17 mouse cellular contexts compared by ENCODE assay signal in genomic region chr10:102594306-102594705, GRCm38 (mm10).
DNase-seq lines count a peak whose midpoint lies in the region; ATAC-seq lines count a peak whose summit lies in the region.
"Had no signal": no experiment of that assay in that cellular context is flagged by ENCODE, and none has a peak within 500 bp of the region (broad histone marks: within the 10 kb centered on the region; RNA-seq: fewer than 3 reads in every experiment).

No protein-coding gene starts in this region.

- no peaks in the 10 kb centered on the region for H3K27me3 ChIP-seq in forebrain, embryonic 15.5 days
- H3K27me3 ChIP-seq in forebrain, embryonic 10.5 days (ENCODE audit: poor library complexity, severe bottlenecking), result no peaks in the 10 kb centered on the region
- H3K27me3 ChIP-seq: heart, embryonic 15.5 days; lung, embryonic 15.5 days; midbrain, embryonic 15.5 days had no signal

- WGBS in forebrain, embryonic 15.5 days, result 60% methylated on average over 2 of the region's 2 CpGs
- WGBS in forebrain, embryonic 10.5 days, result 88% methylated on average over 2 of the region's 2 CpGs

- H3K4me1 ChIP-seq in forebrain, embryonic 15.5 days, result no peaks in the 10 kb centered on the region
- H3K4me1 ChIP-seq in forebrain, embryonic 10.5 days, result no peaks in the 10 kb centered on the region
- H3K4me1 ChIP-seq: heart, embryonic 15.5 days; lung, embryonic 15.5 days; midbrain, embryonic 15.5 days had no signal

- DNase-seq in forebrain, embryonic 10.5 days (ENCODE audit: extremely low spot score, low spot score), result no peak
- DNase-seq in right cerebral cortex, adult 18-20 months, result peak; percentile 5
- no peak for DNase-seq in right cerebral cortex, postnatal 4 days
- DNase-seq in forelimb bud, embryonic 11.5 days (ENCODE audit: low read depth, low spot score), result peak; percentile 27
- no peak for DNase-seq in ovary, adult 18-20 months (ENCODE audit: low spot score)
- no peak for DNase-seq in cerebellum, postnatal 10 days
- DNase-seq: adrenal gland, postnatal 36 days; cerebellum, postnatal 25 days; gastrocnemius, adult 2 months; heart, adult 18-20 months had no signal

- H3K9ac ChIP-seq in forebrain, embryonic 15.5 days (replicated peaks), result no peak overlapping the region
- H3K9ac ChIP-seq: heart, embryonic 15.5 days; lung, embryonic 15.5 days; midbrain, embryonic 15.5 days had no signal

- H3K9me3 ChIP-seq in forebrain, embryonic 15.5 days, result no peaks in the 10 kb centered on the region
- H3K9me3 ChIP-seq in forebrain, embryonic 10.5 days, result no peaks in the 10 kb centered on the region
- H3K9me3 ChIP-seq: heart, embryonic 15.5 days; lung, embryonic 15.5 days; midbrain, embryonic 15.5 days had no signal

- H3K27ac ChIP-seq in forebrain, embryonic 15.5 days (replicated peaks), result 0 out of 2 replicates have a peak overlapping the region, but pooled peaks have one; percentile 15
- H3K27ac ChIP-seq in forebrain, embryonic 10.5 days, result no peak overlapping the region
- H3K27ac ChIP-seq: gastrocnemius, adult 2 months; heart, embryonic 15.5 days; lung, embryonic 15.5 days; midbrain, embryonic 15.5 days had no signal

- ATAC-seq in forebrain, embryonic 15.5 days (replicated peaks), result peak; percentile 88
- ATAC-seq: activated CD4-positive, CD25-positive, alpha-beta regulatory T cell, adult 4 months; inflammation-experienced regulatory T-cells, adult 6 months; midbrain, embryonic 15.5 days had no signal

- H3K4me3 ChIP-seq in forebrain, embryonic 15.5 days, result no peak overlapping the region
- H3K4me3 ChIP-seq in forebrain, embryonic 10.5 days, result no peak overlapping the region
- H3K4me3 ChIP-seq: gastrocnemius, adult 2 months; heart, embryonic 15.5 days; lung, embryonic 15.5 days; midbrain, embryonic 15.5 days had no signal

- no peak overlapping the region for H3K4me2 ChIP-seq in forebrain, embryonic 15.5 days (replicated peaks)
- H3K4me2 ChIP-seq: heart, embryonic 15.5 days; liver, embryonic 11.5 days; lung, embryonic 15.5 days; midbrain, embryonic 15.5 days had no signal

- no peaks in the 10 kb centered on the region for H3K36me3 ChIP-seq in forebrain, embryonic 15.5 days
- no peaks in the 10 kb centered on the region for H3K36me3 ChIP-seq in forebrain, embryonic 10.5 days (replicated peaks)
- H3K36me3 ChIP-seq: heart, embryonic 15.5 days; lung, embryonic 15.5 days; midbrain, embryonic 15.5 days had no signal

Comparison
In these comparisons a context has a peak if more than half of its experiments do, and no peak if none do; other contexts are left out.
1. DNase-seq: peak in right cerebral cortex, adult 18-20 months (single experiment) and forelimb bud, embryonic 11.5 days (single experiment); none in forebrain, embryonic 10.5 days (single experiment), right cerebral cortex, postnatal 4 days (single experiment), ovary, adult 18-20 months (single experiment) and cerebellum, postnatal 10 days (0 of 2).